Mouse (Mus musculus) c-Kit-negative CD71-positive TER-119-positive erythroid progenitor cells, embryonic 14.5 days (primary cell): ENCODE measurements around the gene Gm45713.
"Not testable (repeated sequence)": the region's sequence is repeated elsewhere in the genome, so short reads cannot be mapped to it uniquely, and the experiment has no call there.

Experiments used
- DNase-seq: peaks from one replicate; pipeline ENCODE4 v3.0.0-alpha.2; 2013; ENCODE audit warnings: low read depth, low spot score

The Gm45713 gene

GRCm38 (mm10) chr7:45135993-45136567 lies at the start of gene Gm45713, which contains the start of gene Flt3l:
Gene Gm45713, minus strand, starts transcription at chr7:45136231.
Gene Flt3l, minus strand, starts transcription at chr7:45136432.
- DNase-seq = peak; percentile 82

GRCm38 (mm10) chr7:45183672-45184071 lies 47.6 kb upstream of the Gm45713 start:
- no peak for DNase-seq

GRCm38 (mm10) chr7:45182606-45183005 lies 46.6 kb upstream of the Gm45713 start:
- no peak for DNase-seq

GRCm38 (mm10) chr7:45182199-45182601 lies 46.2 kb upstream of the Gm45713 start:
- DNase-seq = peak; percentile 71

DNA sequence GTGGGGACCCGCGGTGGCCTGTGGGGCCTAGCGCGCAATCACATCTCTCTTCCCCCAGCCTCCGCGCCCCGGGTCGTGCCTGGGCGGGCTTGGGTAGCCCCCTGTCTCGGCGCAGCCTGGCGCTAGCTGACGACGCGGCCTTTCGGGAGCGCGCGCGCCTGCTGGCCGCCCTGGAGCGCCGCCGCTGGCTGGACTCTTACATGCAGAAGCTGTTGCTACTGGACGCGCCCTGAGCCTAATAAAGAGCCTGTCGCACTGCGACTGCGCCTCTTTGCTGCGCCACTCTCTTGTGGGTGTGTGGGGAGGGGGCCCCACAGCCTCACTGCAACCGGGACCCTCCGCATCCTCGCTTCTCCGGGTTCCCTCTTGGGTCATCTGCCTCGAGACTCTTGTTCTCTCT lies 45.5 kb upstream of the Gm45713 start:
- no peak for DNase-seq

DNA sequence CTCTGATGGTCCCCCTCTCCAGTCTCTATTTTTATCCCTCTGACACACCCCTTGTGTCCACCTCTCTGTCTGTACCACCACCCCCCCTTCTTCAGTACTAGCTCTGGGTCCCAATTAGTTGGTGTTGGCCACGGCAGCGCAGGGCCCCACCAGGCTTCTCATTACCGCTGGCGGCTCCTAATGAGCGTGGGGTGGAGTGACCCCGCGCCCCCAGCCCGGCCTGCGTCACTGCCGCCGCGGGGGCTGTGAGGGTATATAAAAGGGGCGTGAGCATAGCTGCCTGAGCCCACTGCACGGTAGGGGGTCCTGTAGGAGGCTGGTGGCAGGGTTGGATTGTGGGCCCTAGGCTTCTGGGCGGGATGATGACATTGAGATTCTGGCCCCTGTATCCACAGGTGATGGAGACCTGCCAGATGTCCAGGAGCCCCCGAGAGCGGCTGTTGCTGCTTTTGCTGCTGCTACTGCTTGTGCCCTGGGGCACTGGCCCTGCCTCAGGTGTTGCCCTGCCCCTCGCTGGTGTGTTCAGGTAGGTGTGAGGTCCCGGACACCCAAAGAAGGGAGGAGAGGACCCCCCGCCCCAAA lies 45.0 kb upstream of the Gm45713 start, which contains the start of gene Pth2:
Gene Pth2 (plus strand): TSS at position 100 of the 582 bp plus-strand sequence.
- no peak for DNase-seq

GRCm38 (mm10) chr7:45179469-45179868 lies 43.4 kb upstream of the Gm45713 start, which contains the start of gene Gfy:
Gene Gfy, minus strand, starts transcription at chr7:45179569.
- no peak for DNase-seq

GRCm38 (mm10) chr7:45178550-45178949 lies 42.5 kb upstream of the Gm45713 start:
- no peak for DNase-seq

DNA sequence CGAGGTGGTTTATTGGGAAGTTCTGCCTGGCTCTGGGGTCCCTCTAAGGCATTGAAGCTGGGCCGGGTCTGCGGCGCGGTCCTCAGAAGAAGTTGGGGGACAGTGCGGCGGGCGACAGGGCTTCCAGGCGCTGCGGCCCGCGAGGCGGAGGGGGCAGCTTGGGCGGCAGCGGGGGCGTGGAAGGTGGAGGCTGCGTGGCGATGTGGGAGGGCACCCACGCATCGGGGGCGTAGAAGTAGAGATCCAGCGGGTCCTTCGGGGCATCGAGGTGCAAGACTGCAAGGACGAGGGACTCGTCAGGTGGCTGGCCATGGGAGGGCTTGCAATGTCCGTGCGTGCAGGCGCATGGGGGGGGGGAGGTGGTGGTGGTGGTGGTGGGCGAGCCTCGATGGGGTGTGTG lies 40.3 kb upstream of the Gm45713 start:
- no peak for DNase-seq

- DNase-seq = no peak
These were observed 39.9 kb upstream of the Gm45713 start for GRCm38 (mm10) chr7:45175929-45176328.

DNA sequence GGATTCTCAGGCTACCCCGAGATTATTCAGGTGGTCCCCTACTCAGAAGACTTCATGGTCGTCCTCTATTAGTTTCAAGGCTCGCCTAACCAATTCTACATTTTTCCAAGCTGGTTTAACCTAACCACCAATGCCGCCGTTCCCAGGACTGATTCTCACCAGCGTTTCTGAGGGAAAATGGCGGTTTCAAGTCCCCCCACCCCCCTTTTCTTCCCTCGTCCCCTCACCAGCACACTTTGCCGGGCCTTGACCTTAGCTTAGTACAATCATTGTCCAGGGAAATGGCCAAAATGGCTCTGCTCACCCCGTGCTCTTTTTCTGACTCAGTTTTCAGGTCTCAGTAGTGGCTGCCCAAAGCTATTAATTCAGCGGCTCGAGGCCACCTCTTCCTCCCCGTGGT lies 39.4 kb upstream of the Gm45713 start:
- DNase-seq = no peak

- DNase-seq = no peak
These were observed 38.7 kb upstream of the Gm45713 start for GRCm38 (mm10) chr7:45174567-45175280.

GRCm38 (mm10) chr7:45173772-45174171 lies 37.7 kb upstream of the Gm45713 start:
- not testable (repeated sequence) for DNase-seq

GRCm38 (mm10) chr7:45172974-45173373 lies 36.9 kb upstream of the Gm45713 start:
- no peak for DNase-seq

DNA sequence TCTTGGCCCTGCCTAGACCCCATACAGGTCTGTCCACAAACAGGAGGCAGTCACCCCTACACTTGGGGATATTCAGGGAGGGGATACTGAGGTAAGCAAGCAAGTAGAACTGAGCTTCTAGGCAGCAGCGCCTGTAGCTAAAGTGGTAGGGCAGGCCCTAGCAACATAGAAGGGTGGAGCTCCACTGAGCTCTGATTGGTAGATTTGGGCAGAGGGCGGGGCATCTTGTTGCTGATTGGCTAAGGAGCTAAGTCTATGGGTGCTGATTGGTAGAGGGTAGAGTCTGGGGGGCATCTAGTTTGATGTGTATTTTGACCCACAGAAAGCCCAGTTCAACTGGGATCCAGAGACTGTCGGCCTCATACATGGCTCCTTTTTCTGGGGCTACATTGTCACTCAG lies 33.5 kb upstream of the Gm45713 start:
- no peak for DNase-seq

- no peak for DNase-seq
These were observed 32.6 kb upstream of the Gm45713 start for GRCm38 (mm10) chr7:45168656-45169055.

GRCm38 (mm10) chr7:45167761-45168445 lies 31.9 kb upstream of the Gm45713 start:
- no peak for DNase-seq

GRCm38 (mm10) chr7:45166950-45167401 lies 30.9 kb upstream of the Gm45713 start:
- no peak for DNase-seq

- no peak for DNase-seq
These were observed 29.7 kb upstream of the Gm45713 start for GRCm38 (mm10) chr7:45165701-45166100.

DNA sequence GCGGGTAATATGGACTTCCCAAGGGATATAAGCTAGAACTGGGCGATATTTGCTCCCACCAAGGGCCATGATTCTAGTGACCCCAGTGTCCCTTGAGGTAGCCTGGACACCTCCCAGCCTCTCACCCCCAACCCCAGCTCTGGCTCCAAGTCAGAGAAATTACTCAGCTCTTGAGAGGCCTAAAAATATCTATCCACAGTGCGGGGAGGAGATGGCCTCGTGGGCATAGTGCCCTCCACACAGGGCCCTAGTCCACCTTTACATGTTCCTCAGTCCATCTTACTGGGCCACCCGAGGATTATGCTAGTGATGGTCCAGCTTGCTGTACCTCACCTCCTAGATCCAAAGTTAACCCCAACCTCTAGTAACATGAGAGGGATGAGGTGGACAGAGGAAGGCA lies 28.8 kb upstream of the Gm45713 start:
- no peak for DNase-seq

DNA sequence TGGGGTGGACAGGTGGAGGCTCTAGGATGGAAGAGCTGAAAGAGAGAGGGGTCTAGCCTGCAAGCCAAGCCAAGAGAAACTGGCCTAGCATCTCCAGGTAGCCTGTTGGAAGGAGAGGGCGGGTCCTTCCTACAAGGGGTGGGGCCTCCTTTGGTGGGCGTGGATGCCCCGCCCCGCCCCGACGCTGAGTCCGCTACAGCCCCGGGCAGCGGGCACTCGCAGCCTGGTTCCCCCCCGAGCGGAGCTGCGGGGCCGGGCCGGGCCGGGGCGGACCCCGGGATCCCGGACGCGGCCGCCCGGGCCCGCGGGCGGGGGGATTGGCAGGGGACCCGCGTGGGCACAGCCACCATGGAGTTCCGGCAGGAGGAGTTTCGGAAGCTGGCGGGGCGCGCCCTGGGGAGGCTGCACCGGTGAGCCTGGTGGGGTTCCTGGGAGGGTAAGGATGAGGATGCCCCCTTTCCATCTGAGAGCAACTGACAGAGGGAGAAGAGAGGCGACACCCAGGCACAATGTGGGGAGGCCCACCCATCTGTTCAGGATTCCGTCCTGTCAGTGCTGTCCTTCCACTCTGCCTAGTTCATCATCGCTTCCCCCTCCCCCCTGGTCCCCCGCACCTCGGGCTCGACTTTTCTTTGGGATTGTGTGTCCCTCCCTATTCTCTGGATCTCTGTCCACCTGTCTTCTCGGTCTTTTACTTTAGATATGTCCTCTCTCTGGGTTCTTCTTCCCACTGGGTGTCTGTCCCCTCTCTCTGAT lies 27.9 kb upstream of the Gm45713 start, which contains the start of gene Slc17a7:
Gene Slc17a7 (plus strand): TSS at position 215 of the 756 bp plus-strand sequence.
- DNase-seq = no peak
